Mouse (Mus musculus): ENCODE measurements at regions not wholly inside any gene's neighbourhood (a gene's known extent, or its start where the extent isn't known, plus 50 kb on each side); places are given as distances from the start of the nearest gene placed in this dataset.

DNA sequence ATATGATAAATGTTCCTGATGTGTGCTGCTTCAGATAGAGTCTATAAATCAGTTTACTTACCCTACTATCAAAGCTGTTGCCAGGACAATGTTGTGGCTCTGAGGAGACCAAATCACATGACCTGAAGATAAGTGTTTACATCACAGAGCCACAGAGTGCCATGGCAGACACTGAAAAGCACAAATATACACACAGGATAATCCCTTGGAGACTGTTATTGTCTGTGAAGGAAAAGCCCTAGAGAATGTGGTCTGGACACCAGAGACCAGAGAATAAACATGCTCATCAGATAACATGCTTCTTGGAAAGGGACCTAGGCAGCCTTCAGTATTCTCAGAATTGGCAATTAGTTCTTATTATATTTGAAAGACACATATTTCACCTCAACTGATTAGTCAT, 146.5 kb upstream of the Klf6 start:
- peak; percentile 25 for DNase-seq (ENCODE audit: low read depth, low spot score)

DNA sequence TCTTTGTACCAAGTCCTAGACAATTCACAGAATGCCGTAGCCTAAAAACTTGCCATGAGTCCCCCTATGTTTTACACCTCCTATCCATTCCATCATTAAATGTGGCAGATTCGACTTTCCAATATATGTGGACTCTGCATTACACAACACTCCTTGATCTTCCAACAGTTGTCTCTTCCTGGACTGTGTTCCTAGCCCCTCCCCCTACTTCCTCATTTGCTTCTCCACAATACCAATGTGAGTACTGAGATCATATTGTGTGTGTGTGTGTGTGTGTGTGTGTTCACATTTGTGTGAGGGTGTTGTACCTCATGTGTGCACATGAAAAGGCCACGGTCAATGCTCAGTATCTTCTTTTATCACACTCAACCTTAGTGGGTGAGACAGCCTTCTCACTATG, 144.5 kb upstream of the Klf6 start:
- no peak for DNase-seq (ENCODE audit: low read depth, low spot score)

DNA sequence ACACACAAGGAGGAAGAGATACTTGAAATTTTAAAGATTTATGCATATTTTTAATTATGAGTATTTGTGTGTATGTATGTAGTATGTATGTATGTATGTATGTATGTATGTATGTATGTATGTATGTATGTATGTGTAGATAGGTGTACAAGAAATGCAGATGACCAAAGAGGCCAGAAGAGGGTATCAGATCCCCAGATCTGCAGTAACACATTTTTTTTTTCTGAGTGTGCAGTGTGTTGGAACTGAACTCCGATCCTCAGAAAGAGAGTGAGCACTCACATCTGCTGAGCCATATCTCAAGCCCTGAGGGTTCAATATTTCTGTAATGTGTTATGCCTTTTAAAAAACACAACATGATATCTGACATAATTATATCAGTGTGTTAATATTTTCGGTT, 138.0 kb upstream of the Klf6 start:
- DNase-seq (ENCODE audit: low read depth, low spot score) = no peak

DNA sequence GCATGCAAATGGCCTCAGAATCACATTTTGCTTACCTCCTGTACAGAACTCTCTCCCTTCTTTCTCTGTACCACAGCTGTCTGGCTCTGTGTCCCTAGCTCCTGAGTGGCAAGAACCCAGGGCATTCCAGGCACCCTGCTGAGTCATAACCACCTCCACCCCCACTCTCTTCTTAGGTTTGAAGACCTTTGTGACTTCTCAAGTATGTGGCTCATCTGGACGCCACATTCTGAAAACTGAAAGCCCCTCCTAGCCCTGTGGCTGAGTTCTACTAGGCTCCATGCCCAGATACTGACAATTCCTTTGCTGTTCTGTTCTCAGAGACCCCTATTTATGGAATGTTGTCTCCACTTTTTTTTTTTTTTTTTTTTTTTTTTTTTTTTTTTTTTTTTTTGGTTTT, 136.9 kb upstream of the Klf6 start:
- DNase-seq (ENCODE audit: low read depth, low spot score) = peak; percentile 58

DNA sequence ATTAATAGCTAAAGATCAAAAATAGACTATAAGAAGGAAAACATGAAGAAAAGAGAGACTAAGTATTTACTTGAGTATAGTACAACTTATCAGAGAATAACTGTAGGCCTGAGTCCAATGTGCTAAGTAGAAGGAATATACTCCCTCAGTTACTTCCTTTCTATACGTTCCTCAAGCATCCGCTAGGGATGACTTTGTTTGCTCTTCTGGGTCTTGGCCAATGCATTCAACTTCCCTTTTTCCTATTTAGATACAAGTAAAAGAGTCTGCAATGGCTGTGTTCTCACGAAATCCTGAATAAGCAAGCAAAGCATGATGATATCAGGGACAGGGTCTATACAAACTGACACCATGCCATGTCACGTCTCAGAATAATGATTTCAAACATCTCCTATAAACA, 135.3 kb upstream of the Klf6 start:
- DNase-seq (ENCODE audit: low read depth, low spot score) = no peak

DNA sequence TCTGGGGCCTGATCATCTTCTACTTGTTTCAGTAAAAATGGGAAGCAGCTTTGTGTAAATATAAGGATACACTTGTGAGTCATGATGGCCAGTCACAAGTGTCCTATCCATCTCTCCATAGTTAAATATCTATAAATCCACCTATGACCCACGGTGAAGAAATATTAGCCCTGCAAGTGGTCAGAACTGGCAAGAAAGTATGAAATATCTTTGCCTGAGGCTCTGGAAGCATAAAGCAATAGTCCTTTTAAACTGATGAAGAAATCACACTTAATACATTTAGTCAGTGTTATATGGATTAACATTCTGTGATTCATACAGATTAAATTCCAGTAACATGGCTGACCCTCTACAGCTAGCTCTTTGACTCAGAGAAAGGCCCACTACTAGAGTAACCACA, 134.8 kb upstream of the Klf6 start:
- DNase-seq (ENCODE audit: low read depth, low spot score) = no peak

DNA sequence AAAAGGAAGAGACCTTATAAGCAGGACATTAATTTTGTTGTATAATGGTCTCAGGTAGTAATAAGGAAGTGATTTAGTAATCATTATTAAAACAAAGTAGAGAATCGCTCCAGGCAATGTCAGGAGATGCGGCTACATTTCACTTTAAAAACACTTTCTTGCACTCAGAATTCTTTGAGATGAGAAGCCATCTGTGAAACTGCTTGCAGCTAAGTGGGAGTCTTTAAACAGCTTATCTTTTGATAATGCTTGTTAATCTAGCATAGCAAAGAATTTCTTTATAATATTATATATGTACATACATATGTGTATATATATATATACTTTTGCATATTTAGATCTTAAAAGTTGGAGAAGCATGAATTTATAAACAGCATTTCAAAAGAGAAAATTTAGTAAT, 133.1 kb upstream of the Klf6 start:
- no peak for DNase-seq (ENCODE audit: low read depth, low spot score)

DNA sequence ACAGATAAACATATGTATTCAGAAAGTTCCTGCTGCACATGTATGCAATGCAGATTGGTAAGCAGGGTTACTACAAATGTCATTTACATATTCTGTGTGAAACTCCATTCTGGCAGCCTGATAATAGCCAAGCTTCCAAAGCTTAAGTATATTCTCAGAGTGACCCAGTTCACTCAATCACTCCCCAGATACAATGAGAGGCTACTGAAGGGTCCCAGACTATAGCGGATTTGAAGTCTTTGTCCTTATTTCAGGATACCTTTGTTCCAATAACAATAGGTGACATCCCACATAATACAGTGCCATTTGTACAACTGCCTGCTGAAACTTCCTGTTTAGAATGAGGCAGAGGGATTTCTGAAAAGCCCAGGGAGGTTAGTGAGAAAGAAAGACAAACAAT, 132.5 kb upstream of the Klf6 start:
- DNase-seq (ENCODE audit: low read depth, low spot score) = no peak

DNA sequence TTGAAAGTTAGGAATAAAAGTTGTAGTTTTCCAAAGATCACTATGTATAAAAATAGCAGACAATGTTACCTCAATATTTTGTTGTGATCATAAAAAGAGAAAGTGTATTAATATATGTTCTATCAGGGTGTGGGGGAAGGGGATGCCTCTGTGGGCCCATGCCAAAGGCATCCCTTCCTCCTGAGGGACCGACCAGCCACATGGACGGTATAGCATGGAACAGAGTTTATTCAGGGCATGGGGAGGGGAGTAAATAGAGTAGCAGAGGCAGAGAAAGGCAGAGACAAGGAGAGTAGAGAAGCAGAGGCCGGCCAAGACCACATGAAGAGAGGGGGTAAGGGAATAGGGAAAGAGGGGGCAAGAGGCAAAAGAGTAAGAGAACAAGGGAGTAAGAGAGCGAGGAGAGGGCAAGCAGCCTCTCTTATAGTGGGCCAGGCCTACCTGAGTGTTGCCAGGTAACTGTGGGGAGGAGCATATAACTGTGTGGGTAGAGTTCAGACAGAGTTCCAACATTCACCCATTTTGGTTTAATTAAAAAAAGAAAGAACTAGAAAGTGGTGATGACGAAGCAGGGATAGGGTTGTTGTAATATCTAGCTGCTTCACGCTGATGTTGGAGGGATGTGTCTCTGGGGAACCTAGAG, 131.7 kb upstream of the Klf6 start:
- no peak for DNase-seq (ENCODE audit: low read depth, low spot score)

DNA sequence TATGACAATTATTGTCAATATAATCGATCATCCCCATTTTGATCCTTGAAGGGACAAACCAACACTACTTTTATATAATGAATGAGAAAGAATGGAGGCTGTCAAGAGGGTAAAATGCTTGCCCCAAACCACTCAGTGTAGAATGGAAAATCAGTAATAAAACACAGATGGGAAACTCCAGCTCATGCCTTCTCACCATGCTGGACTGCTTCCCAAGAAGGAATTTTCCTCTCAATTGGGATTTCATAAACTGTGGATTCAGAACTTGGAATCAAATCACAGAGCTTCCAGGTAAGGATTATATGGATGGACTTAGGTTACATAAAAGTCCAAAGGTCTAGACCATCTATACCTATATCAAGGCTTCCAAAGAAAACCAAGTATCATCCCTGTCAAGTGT, 129.1 kb upstream of the Klf6 start:
- DNase-seq (ENCODE audit: low read depth, low spot score) = no peak

DNA sequence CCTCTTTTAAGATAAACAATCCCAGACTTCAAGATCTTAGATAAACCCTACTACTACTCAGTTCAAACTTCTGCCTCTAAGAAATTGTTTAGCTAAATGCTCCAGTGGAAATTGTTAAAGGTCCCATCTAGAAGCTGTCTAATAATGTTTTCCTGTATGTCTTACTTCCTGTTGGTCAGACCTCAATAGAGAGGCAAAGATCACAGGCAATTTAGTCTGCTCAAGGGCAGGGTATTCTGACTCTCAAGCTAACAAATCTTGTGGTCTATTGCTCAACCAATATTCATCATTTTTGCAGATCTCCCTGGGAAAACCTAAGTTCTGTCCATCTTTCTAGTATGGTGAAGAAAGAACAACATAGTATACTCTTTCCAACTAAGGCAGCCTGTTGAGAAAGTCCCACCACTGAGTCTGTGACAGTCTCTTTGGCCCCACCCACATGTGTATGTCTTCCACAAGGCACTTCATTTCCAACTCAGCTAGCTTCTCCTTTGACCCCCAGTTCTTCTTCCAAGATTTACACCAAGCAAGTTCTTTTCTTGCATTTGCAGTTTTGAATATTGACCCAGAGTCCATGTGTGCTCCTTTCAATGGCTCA, 126.2 kb upstream of the Klf6 start:
- DNase-seq (ENCODE audit: low read depth, low spot score) = no peak

DNA sequence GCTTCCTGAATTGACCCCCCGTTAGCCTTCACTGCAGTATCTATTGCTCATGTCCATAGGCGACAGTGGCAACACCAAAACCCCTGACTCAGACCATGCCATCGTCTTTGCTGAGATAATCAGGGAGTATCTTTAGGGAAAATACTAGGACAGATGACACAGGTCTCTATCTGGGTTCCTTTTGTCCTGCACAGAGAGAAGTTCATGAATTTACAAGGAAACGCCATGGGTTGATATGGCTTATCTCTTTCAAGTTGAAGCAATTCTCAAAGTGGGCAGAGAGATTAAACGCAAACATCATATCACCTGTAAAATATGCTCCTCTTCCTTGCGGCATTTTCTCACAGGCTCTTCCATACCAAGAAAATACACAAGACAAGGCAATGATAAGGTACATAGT, 124.8 kb upstream of the Klf6 start:
- no peak for DNase-seq (ENCODE audit: low read depth, low spot score)

DNA sequence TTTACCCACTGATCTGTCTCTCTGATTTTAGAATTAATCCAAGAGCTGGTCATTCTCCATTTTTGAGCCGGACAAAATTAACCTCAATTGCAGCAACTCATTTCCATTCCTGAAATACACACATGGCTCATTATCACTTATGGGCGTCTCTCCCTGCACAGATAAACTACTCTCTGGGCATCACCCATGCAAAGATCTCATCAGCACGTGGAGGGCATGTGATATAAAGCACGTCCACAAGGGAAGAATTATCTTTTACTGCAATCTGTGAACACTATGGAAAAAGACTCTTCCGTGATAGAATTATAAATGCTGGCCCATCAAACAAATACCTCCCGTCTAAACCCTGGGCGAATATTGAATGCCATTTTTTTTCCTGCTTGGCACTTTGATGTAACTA, 124.1 kb upstream of the Klf6 start:
- no peak for DNase-seq (ENCODE audit: low read depth, low spot score)

DNA sequence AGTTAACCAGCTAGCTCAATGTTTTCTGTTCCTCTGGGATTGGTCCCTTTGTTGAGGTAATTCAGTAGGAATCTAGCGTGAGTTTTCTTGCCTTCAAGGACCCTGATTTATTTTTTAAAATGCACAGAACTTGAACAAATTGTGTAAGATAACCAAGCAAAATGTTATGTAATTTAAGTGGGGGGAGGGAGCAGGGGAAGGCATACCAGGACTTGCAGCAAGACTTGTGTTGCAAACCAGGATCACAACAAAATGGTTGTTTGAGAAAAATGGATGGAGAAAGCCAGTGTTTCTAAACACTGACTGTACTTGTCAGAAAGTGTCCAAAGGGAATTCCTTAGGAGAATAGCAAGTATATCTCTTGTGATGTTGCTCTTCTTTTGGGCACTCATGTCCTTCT, 120.5 kb upstream of the Klf6 start:
- DNase-seq (ENCODE audit: low read depth, low spot score) = no peak

DNA sequence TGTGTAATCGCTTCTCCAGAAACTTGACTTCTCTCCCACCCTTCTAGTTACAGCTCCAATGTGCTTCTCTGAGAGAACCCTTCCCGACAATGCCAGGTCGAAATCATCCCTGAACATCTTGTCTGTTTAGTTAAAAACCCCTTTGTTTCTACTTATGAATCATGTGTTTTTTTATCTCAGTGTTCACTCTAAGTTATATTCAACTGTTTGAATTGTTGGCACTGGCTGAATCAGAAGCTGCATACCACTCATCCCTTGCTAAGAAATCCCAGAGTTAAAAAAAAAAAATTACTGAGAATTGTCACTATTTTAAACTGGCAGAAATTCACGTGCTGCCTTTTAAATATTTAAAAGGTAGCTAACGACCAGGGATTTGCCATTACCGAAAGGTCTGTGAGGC, 116.3 kb upstream of the Klf6 start:
- DNase-seq (ENCODE audit: low read depth, low spot score) = no peak

DNA sequence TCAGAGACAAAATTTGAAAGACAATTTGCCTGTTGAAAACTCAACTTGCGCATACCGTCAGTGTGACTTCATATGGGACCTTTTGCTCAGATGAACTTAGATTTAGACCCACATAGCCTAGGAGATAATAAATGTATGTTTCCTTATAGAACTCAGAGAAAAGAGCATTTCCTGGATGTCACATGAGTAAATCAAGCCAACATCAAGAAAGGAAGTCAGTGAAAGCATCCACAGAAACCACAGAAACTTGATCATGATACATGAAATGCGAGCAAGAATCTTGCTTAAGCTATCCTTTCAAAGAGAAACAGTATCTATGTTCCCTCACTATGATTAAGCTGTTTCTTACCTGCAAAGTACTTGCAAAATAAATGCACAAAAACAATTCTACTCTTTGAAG, 104.1 kb upstream of the Klf6 start:
- DNase-seq (ENCODE audit: low read depth, low spot score) = no peak

DNA sequence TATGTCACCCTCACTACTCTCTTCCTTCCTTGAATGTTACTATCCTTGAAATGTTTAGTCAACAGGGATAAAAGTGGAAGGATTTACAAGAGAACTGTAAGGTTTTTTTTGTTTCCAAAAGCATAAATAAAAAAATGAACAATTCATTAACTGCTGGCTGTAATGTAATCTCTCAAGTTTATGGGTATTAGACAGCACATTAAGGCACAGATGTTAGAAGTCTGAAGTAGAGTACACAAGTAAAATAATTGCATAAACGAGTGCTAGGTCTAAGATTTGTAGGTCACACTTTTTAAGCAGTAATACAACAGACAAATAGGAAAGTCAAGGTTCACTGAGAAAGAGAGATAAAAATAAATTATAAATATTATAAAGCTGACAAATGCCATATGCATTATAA, 103.3 kb upstream of the Klf6 start:
- DNase-seq (ENCODE audit: low read depth, low spot score) = no peak

DNA sequence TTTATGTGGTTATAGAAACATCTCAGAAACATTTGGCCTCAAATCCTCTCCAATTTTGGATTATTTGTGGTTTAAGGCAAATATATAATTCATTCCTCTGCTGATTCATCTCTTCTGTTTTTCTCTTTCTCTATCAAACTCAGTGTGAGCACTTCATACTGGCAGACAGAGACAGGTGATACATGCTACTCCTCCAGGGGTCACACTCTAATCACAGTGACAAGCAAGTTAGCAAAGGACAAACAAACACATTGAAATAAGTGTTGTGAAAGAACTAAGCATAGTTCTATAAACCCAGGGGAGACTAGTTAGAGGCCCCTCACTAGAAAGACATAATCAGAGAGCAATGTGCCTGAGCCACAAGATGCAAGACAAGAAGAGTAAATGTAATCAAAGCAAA, 101.3 kb upstream of the Klf6 start:
- DNase-seq (ENCODE audit: low read depth, low spot score) = no peak

DNA sequence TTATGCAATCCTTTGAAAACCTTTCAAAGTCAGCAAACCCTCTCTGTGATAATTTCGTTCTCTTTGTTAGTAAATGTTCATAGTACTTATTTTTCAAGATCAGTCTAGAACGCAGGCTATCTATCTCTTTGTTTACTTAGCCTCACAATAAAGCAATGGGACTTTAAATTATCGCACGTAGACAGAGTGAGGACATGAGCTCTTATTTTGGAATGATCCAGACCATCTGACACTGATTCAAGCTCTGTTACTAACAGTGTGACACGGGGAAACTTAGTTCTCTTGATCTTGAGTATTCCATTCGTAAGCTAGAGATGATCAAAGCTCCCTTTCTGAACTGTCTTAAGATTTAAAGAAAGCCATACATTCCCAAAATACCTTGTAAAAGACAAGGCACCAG, 94.9 kb upstream of the Klf6 start:
- DNase-seq (ENCODE audit: low read depth, low spot score) = no peak

DNA sequence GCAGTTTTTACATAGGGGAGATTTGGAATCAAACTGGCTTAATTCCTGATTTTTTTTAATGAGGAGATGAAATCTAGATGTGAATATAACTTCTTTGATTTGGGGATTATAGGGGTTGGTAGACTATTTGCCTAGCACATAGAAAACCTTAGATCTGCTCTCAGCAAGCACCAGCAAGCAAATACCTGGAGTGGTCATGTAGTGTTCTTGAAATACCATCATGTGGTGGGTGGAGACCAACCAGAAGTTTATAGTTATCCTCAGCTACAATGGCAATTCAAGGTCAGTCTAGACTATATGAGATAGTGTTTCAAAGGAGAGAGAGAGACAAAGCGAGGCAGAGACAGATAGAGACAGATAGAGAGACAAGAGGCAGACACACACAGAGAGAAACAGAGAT, 94.1 kb upstream of the Klf6 start:
- no peak for DNase-seq (ENCODE audit: low read depth, low spot score)

DNA sequence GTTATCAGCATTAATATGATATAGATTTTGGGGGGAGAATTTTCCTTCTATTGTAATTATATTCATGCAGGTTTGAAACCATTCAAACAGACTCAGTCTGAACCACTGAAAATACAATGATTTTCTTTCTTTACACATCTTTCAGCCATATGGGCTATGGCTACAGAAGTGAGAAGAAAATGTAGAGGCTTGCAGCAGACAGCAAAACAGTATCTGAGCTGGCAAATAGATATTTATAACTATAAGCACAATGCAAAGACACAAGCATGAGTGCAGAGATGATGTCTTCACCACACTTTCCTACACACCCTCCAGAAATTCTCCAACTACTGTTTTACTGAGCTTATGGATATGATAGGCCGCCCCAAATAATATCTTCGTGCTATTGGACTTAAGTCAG, 92.6 kb upstream of the Klf6 start:
- no peak for DNase-seq (ENCODE audit: low read depth, low spot score)

DNA sequence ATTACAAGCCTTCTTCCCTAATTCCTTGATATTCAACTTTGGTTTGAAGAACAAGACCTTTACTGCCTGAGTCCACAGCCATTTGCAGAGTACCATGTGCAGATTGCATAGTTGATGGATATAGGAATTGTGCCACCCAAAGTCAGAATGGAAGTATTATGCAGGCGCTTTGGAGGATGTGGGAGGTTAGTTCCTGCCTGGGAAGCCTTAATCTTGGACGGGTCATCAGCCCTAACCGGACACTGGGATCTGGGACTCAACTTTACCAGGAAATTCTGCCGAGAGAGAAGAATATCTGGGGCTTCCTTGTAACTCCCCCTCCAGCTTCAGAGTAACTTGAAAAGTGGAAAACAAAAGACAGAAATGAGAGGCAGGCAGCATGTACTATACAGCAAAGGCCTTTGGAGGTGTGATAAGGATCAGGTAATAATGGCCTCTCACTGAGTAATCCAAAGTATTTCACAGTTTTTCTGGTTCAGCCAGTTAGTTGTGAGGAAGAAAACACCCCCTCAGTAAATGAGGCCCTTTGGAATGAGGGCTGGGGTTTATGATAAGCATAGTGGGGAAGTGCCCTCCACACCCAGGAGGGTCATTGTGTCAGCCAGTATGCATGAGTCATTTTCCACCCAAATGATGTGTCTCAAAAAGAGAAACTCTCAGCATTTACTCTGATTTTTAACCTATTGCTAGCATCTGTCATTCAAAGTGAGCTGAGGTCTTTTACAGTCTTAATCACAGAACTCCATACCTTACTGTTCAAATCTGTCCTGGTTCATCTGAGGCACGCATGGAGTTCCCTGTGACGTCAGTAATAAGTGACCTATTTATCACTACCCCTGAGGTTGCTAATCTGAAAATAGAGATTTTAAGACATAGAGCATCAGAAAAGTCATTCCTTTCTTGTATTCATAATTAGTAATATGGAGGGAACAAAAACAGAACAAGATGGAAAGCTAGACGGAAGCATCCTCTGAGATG, 91.7 kb upstream of the Klf6 start:
- DNase-seq (ENCODE audit: low read depth, low spot score) = no peak

DNA sequence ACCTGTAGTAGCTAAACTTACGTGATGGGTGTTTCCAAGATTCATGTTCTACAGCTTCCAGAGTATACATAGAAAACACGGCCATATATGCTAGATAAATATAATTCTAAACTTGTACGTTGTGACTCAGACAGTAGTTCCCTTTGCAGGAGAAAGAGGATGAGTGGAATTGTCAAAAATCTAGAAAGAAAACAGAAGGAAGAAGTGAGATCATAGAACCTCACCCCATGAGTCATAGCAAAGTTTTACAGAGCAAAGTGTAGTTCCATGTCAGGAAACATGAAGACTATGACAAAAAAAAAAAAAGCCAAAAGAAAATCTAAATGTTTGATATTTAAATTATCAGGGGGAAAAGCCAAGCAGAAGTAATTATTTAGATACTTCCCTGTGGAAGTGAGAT, 87.5 kb upstream of the Klf6 start:
- no peak for DNase-seq (ENCODE audit: low read depth, low spot score)
